Mouse (Mus musculus): ENCODE results near the gene Etnk1. TPM values are rescaled to one million over a fixed set of nuclear protein-coding genes. Genes with fewer than 3 reads are reported as not detected.
"Not testable (repeated sequence)": the region's sequence is repeated elsewhere in the genome, so short reads cannot be mapped to it uniquely, and the experiment has no call there.

Gene Etnk1
- total RNA-seq, 2 experiments from 2014 or later = 44.7 to 59.1 TPM

DNA sequence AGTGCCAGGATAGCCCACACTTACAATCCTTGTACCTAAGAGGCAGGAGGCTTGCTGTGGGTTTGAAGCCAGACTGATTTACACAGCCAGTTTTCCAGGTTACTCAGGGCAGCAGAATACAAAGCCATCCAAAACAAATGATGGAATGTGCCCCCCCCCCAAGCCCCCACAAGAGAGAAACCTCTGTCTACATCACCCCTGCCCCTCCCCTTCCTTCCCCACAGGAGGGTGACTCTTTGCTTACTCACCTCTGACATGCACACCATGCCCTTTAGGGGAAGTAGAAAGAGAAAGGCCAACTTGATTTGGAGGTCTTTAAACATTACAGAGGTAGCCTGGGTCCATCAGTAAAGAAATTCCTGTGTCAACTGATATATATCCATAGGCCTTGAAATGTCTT is 18.2 kb upstream of the Etnk1 start:
- ATAC-seq (replicated peaks; ENCODE audit: low FRiP score, poor library complexity, severe bottlenecking) = no peak

DNA sequence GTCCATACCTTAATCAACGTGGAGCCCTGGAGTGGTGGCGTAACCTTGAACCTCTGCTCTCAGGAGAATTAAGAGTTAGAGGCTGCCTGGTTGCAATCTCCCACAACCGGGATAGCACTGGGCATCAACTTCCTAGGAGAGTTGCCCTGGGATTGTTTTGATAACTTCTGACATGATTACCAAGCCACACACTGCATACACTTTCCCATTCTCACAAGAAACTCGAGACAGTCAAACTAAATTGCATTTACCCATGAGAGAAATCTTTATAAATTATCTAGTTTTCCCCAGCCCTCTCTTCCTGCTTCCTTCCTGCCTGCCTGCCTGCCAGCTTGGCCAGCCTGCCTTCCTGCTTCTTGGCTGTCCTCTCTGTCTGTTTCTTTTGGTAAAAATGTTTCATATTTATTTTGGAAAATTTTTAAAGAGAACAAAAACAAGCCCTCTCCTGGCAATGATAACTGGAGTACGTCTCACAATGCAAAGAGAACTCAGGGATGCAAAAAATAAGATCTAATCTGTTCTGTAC is 17.2 kb upstream of the Etnk1 start:
- no peak for ATAC-seq (replicated peaks; ENCODE audit: low FRiP score, poor library complexity, severe bottlenecking)

GRCm38 (mm10) chr6:143151081-143151995 is 15.7 kb upstream of the Etnk1 start:
- ATAC-seq (replicated peaks; ENCODE audit: low FRiP score, poor library complexity, severe bottlenecking) = not testable (repeated sequence)

- no peak for ATAC-seq (replicated peaks; ENCODE audit: low FRiP score, poor library complexity, severe bottlenecking)
Measured at GRCm38 (mm10) chr6:143152321-143152827, 14.6 kb upstream of the Etnk1 start.

DNA sequence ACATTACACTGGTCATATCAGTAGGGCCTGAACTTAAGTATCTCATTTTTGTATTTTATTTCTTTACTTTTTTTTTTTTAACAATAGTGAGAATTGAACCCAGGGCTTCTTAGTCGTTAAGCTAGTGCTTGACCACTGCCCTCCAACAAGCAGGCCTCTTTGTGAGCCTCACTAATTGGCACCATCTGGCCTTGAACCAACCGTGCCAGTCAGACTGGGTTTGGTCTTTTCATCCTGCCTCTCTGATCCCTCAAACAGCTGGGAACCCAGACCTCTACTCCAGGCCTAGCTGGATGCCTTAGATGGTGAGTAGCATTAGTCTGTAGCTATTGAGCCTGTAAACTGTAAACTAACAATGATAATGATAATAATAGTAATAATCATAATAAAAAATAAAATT is 13.9 kb upstream of the Etnk1 start:
- no peak for ATAC-seq (replicated peaks; ENCODE audit: low FRiP score, poor library complexity, severe bottlenecking)

DNA sequence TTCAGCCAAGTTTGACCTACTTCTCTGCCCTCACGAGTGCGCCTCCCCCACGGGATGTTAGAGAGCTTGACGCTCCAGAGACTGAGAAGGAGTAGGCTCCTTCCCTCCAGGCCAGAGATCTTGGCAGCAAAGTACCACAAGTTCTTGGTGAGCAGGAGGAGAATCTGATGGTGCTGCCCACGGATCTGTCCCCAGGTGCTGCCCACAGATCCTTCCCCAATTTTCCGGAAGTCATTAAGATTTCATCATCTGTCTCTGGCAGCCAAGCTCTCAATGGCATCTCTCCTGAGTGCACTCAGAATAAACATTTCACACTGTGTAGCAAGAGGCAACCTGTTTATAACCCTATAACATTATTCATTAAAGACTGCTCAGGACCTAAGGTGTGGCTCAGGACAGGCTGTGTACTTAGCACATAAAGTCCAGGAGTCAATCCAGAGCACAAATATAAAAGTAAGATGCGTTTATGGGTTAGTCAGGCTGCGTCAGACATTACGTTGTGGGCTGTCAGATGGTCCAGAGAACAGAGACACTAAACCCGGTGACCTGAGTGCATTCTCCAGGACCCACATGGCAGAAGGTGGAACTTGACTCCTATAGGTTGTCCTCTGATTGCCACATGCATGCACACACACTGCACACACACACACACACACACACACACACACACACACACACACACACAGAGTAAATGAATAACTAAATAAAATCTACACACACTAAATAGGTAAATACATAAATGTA is 13.1 kb upstream of the Etnk1 start:
- ATAC-seq (replicated peaks; ENCODE audit: low FRiP score, poor library complexity, severe bottlenecking) = no peak

GRCm38 (mm10) chr6:143154885-143155284 is 12.1 kb upstream of the Etnk1 start:
- ATAC-seq (replicated peaks; ENCODE audit: low FRiP score, poor library complexity, severe bottlenecking) = no peak

GRCm38 (mm10) chr6:143155996-143156395 is 11.0 kb upstream of the Etnk1 start:
- ATAC-seq (replicated peaks; ENCODE audit: low FRiP score, poor library complexity, severe bottlenecking) = no peak

DNA sequence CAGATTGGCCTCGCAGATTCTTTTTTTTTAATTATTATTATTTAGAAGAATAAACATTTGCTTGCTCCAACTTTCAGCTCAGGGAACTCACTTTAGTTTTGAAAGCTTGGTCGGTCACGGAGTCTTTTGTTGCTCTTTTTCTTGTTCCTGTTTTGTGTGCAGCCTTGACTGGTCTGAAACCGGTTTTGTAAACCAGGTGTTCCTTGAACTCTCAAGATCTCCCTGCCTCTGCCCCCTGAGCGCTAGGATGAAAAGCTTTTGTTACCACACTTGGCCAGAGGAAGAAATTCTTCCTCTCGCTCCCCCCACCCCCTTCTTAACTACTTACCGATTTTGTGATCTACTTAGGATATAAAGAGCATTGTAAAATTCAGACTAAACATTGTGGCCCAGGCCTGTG is 10.3 kb upstream of the Etnk1 start:
- no peak for ATAC-seq (replicated peaks; ENCODE audit: low FRiP score, poor library complexity, severe bottlenecking)

DNA sequence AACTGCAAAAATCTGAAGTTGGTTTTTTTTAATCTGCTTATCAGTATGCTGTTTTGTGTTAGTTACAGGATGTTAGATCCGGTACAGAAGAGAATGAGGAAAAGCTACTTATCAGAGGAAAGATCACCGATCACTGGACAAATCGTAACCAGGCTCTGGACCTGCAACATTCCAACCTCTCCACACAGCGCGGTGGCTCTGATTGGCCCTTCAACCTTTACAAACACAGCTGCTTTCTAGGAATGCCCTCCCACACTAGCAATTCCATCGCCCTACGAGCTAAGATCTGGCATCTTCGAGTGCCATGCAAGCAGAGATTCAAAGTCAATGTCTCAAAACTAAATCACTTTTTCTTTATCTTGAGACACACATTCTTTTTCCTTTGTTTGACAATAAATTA is 9.6 kb upstream of the Etnk1 start:
- no peak for ATAC-seq (replicated peaks; ENCODE audit: low FRiP score, poor library complexity, severe bottlenecking)

GRCm38 (mm10) chr6:143160572-143161231 is 6.3 kb upstream of the Etnk1 start:
- ATAC-seq (replicated peaks; ENCODE audit: low FRiP score, poor library complexity, severe bottlenecking) = no peak

DNA sequence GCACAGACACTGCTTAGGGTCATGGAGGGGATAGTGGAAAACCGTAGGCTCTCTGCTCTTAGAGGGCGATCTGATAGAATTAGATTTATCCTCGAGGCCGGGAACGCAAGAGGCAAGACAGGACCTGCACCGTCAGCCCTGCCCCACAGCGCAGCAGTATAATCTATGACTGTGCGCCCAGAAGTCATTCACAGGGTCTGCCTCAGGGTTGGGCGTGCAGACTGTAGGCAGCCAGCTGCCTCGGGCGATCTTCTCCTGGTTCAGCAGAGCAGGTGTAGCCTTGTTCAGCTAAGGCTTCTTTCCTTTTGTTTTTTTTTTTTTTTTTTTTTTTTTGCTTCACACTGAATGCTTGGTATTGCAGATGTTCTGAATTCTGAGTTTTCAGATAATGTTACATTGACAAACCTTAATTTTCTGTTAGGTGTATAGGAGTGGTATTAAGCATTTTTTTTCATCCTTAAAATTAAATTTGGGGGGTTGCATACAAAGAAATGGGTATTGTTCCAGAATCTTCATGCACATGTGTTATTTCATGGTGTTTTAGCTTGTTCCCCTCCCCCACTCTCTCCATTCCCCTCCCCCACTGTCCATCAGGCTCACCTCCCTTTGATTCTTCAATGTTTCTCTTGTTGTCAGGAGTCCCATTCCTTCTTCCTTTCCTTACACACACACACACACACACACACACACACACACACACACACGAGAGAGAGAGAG is 4.7 kb upstream of the Etnk1 start:
- ATAC-seq (replicated peaks; ENCODE audit: low FRiP score, poor library complexity, severe bottlenecking) = no peak

- no peak for ATAC-seq (replicated peaks; ENCODE audit: low FRiP score, poor library complexity, severe bottlenecking)
Measured at GRCm38 (mm10) chr6:143163956-143164905, 2.8 kb upstream of the Etnk1 start.

DNA sequence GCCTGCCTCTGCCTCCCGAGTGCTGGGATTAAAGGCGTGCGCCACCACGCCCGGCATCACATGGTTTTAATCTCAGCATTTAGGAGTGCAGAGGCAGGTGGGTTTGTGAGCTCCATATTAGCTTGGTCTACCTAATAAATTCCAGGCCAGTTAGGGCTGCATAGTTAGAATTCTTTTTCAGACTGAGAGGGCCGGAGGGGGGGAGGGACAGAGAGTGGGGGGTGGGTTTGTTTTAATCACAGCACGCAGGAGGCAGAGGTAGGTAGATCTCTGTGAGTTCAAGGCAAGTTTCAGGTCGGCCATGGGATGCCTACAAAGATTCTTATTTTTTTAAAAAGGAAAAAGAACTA is 2.1 kb upstream of the Etnk1 start:
- ATAC-seq (replicated peaks; ENCODE audit: low FRiP score, poor library complexity, severe bottlenecking) = no peak

DNA sequence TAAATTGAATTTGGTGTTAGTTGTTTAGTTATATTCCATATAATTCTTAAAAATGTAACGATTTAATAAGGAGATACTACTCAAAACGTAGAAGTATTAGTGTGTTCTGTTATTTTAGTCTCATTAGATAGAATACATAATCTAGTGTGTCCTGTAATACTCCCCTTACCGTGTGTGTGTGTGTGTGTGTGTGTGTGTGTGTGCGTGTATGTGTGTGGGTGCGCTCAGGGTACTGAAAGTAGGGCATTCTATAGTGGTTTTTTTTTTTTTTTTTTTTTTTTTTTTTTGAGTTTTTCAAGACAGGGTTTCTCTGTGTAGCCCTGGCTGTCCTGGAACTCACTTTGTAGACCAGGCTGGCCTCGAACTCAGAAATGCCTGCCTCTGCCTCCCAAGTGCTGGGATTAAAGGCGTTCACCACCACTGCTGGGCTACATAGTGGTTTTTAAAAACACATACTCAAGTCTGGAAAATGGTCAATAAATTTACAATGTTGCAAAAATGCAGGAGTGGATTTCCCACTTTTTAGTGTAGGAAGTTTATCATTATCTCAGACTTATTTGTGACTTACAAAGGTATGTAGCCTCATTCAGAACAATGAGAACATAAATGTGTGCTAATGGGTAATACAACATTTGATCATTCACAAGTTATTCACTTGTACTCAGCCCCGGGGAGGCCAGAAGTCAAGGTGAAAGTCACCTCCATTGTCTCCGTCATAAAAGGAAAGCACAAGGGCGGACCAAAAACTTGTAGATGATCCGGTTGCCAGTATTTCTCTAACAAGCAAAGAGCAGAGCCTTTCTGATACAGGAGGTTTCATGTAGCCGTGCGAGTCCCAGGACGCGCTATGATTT is 1.4 kb upstream of the Etnk1 start:
- 0 out of 2 replicates have a peak, but pooled peaks have one; percentile 1 for ATAC-seq (replicated peaks; ENCODE audit: low FRiP score, poor library complexity, severe bottlenecking)

GRCm38 (mm10) chr6:143167409-143167919 is 443 bp downstream of the Etnk1 start:
- ATAC-seq (replicated peaks; ENCODE audit: low FRiP score, poor library complexity, severe bottlenecking) = peak; percentile 39

GRCm38 (mm10) chr6:143167981-143168674 is 1.1 kb downstream of the Etnk1 start:
- no peak for ATAC-seq (replicated peaks; ENCODE audit: low FRiP score, poor library complexity, severe bottlenecking)
